Mouse (Mus musculus): ENCODE data around the gene Gm37240.

- TF ChIP-seq POLR2A (IDR thresholded peaks at IDR 0.05; ENCODE audit: low read depth, low read length) = no peak
- no peak for TF ChIP-seq CTCF (IDR thresholded peaks at IDR 0.05; ENCODE audit: borderline replicate concordance, insufficient read depth, low read length)
Measured at GRCm38 (mm10) chr3:84558301-84558700, 1329.0 kb downstream of the Gm37240 start.
